Mouse (Mus musculus) liver, embryonic 12.5 days (tissue): ENCODE data around the gene Birc7. TPM values are rescaled to one million over a fixed set of nuclear protein-coding genes. Genes with fewer than 3 reads are reported as not detected.

ENCODE experiments used
- ATAC-seq: fragments of 200-750 bp; cut with Nextera tagmentation; 2 replicates; pipeline ENCODE4 v1.8.0; 2017; ENCODE audit warnings: moderate number of reproducible peaks, mild to moderate bottlenecking, moderate library complexity
- H3K27ac ChIP-seq: fragments of 300-500 bp; sonication (generic); 2 replicates; pipeline ENCODE4 v1.5.1; 2016; ENCODE audit warnings: mild to moderate bottlenecking
- H3K27me3 ChIP-seq: fragments of 300-500 bp; sonication (generic); replicated peaks from 2 replicates; pipeline ENCODE4 v1.6.1; 2016; ENCODE audit warnings: mild to moderate bottlenecking, moderate library complexity
- H3K36me3 ChIP-seq: fragments of 300-500 bp; sonication (generic); 2 replicates; pipeline ENCODE4 v1.6.1; 2016; ENCODE audit warnings: mild to moderate bottlenecking, moderate library complexity
- H3K4me1 ChIP-seq: fragments of 300-500 bp; sonication (generic); 2 replicates; pipeline ENCODE4 v1.6.1; 2016
- H3K4me2 ChIP-seq: fragments of 300-500 bp; sonication (generic); 2 replicates; pipeline ENCODE4 v1.6.1; 2016; ENCODE audit warnings: mild to moderate bottlenecking, moderate library complexity
- H3K4me3 ChIP-seq: fragments of 300-500 bp; sonication (generic); 2 replicates; pipeline ENCODE4 v1.5.1; 2016; ENCODE audit warnings: mild to moderate bottlenecking, moderate library complexity
- H3K9ac ChIP-seq: fragments of 300-500 bp; sonication (generic); 2 replicates; pipeline ENCODE4 v1.6.1; 2016; ENCODE audit warnings: mild to moderate bottlenecking, moderate library complexity
- H3K9me3 ChIP-seq: fragments of 300-500 bp; sonication (generic); replicated peaks from 2 replicates; pipeline ENCODE4 v1.6.1; 2016; ENCODE audit warnings: mild to moderate bottlenecking, moderate library complexity
- WGBS: fragments of 180-500 bp; shearing (Covaris S2); methylation state at CpG from one replicate; pipeline ENCODE4 v1.1.7; 2016; ENCODE audit not compliant: insufficient replicate concordance; 5-methylcytosine and 5-hydroxymethylcytosine counted together
- polyA plus RNA-seq: library from polyadenylated mRNA; unstranded; fragments of >200 nt; fragmentation: Nextera tagmentation; extraction: Ambion mirVana; gene quantifications from 2 replicates; pipeline ENCODE4 v1.2.1, GENCODE M21; 2016

Birc7 gene
- not detected in 2 replicates for polyA plus RNA-seq

DNA sequence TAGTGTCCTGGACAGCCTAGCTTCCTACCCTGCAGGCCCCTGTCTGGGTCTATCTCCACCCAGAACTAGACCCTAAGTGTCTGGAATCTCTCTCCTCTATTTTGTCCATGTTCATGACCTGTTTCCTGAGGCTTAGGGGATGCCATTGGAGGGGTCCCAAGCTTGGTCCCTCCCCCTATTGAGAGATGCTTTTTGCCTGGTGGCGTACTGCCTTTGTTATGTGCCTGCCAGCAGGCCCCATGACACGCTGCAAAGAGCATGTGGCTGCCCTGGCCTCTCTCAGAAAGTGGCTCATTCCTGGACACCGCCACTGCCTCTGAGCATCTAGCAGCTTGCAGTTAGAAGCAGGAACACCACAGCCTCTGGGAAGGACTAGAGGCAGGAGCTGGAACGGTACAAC lies at the start of gene Birc7:
Birc7 (plus strand) TSS at position 301 of the 400 bp plus-strand sequence.
- Histone ChIP-seq H3K9me3 (no peaks in the 10 kb centered on the region), H3K9ac (no peak within 1 kb of the TSS), H3K36me3 (no peaks in the 10 kb centered on the region), H3K27ac (no peak within 1 kb of the TSS), H3K4me3 (no peak within 1 kb of the TSS), H3K4me1 (no peaks in the 10 kb centered on the region), H3K27me3 (peaks cover 8% of the 10 kb centered on the region), H3K4me2 (no peak within 1 kb of the TSS)
- ATAC-seq = no peak
- WGBS = 56% methylated on average over 4 of the region's 4 CpGs

GRCm38 (mm10) chr2:180879365-180880067 lies 49.3 kb upstream of the Birc7 start:
- no peak overlapping the region for H3K4me3 ChIP-seq
- no peaks in the 10 kb centered on the region for H3K4me1 ChIP-seq
- WGBS = 40% methylated on average over 7 of the region's 7 CpGs
- H3K4me2 ChIP-seq = no peak overlapping the region
- no peak for ATAC-seq
- peaks cover 20% of the 10 kb centered on the region; the same call in 1 of the 2 replicates for H3K27me3 ChIP-seq
- no peaks in the 10 kb centered on the region for H3K36me3 ChIP-seq
- no peak overlapping the region for H3K27ac ChIP-seq
- no peak overlapping the region for H3K9ac ChIP-seq
- no peaks in the 10 kb centered on the region for H3K9me3 ChIP-seq

DNA sequence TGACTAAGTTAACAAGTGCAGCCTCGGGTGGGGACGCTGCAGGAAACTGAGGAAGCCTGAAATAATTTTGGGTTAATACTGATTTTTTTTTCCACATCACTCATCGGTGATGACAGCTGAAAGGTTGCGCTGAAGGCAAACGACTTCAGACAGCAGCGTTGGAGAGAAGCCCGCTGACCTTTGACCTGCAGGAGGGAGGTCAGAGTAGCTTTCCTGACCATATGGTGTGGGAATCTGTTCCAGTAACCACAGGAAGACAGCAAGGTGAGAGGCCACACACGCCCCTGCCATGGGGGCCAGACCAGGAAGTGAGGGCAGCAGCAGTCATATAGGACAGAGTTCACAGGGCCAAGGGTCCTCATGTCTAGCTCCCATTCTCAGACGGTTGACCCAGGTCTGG lies 47.5 kb upstream of the Birc7 start:
- H3K4me2 ChIP-seq = no peak overlapping the region
- 54% methylated on average over 9 of the region's 9 CpGs for WGBS
- H3K27ac ChIP-seq = no peak overlapping the region
- peaks cover 28% of the 10 kb centered on the region for H3K27me3 ChIP-seq
- no peak overlapping the region for H3K9ac ChIP-seq
- no peaks in the 10 kb centered on the region for H3K36me3 ChIP-seq
- H3K9me3 ChIP-seq = no peaks in the 10 kb centered on the region
- no peak for ATAC-seq
- H3K4me1 ChIP-seq = no peaks in the 10 kb centered on the region
- H3K4me3 ChIP-seq = no peak overlapping the region

DNA sequence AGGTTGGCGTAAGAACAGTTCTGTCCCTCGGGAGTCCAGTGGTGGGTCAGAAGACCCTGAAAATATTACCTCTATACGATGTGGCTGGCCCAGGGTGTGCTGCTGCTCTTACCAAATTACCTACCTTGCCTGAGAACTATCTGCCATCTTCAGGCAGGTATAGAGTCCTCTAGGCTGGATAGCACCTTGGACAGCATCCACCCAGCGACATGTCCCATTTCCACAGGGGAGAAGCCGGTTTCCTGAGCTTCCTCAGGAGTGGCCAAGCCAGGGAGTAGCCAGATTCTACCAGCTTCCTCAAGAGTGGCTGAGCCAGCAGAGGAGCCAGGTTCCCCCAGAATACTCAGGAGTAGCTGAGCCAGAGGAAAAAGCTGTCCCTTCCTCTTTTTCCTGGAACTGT lies 43.6 kb upstream of the Birc7 start:
- no peak overlapping the region for H3K4me3 ChIP-seq
- ATAC-seq = no peak
- H3K4me2 ChIP-seq = no peak overlapping the region
- no peaks in the 10 kb centered on the region for H3K9me3 ChIP-seq
- no peaks in the 10 kb centered on the region for H3K36me3 ChIP-seq
- H3K9ac ChIP-seq = no peak overlapping the region
- H3K27ac ChIP-seq = no peak overlapping the region
- no peaks in the 10 kb centered on the region for H3K4me1 ChIP-seq
- peaks cover 68% of the 10 kb centered on the region for H3K27me3 ChIP-seq
- 34% methylated on average over 5 of the region's 5 CpGs for WGBS

DNA sequence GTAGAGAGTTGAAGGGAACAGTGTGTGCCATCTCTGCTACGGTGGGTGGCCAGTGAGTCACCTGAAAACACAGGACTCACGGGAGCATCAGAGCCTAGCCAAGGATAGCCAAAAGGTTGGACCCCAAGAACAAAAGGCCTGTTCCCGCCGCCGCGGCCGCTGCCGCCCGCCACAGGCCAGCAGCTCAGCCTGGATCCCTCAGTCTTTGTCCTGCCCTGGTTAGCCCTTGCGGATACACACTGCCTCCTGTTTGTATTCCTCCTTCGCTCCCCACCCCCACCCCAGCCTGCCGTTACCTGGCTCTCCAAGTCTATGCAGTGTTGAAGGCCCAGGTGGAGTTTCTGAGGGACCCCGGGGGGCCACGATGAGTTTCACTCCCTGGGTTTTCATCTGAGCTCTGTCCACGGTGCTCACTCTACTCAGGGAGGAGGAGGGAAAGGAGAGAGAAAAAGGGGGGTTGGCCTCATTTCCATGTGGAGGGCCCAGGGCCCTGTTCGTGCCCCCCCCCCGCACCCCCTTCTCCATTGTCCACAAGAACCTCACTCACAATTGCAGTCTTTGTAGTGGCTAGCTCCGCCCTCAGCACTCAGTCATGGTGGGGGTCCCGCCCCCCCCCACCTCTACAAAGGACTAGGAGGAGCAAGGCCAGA lies 39.4 kb upstream of the Birc7 start:
- peaks cover 18% of the 10 kb centered on the region for H3K4me1 ChIP-seq
- H3K4me3 ChIP-seq = no peak overlapping the region
- no peak overlapping the region for H3K27ac ChIP-seq
- no peak for ATAC-seq
- H3K9me3 ChIP-seq = no peaks in the 10 kb centered on the region
- no peak overlapping the region for H3K4me2 ChIP-seq
- peaks cover 98% of the 10 kb centered on the region for H3K27me3 ChIP-seq
- WGBS = 12% methylated on average over 18 of the region's 19 CpGs
- no peaks in the 10 kb centered on the region for H3K36me3 ChIP-seq
- H3K9ac ChIP-seq = no peak overlapping the region

DNA sequence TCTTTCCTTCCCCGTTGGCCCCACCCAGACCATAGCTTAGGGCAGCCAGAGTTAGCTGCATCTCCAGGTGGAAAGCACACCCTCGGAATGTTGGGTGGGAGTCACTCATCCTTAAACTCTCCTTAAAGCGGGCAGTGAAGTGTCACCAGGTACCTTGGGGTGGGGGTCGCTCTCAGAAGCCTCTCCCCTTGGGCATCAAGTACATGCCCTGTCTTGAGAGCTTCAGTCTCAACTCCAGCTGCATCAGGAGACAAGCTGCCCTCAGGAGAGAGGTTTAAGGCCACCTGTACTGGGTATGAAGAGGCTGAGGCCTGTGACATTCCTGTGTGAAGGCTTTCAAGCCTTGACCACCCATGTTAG lies 38.9 kb upstream of the Birc7 start:
- Histone ChIP-seq H3K4me3 (no peak overlapping the region), H3K4me1 (peaks cover 19% of the 10 kb centered on the region), H3K27me3 (peaks cover 99% of the 10 kb centered on the region), H3K9ac (no peak overlapping the region), H3K27ac (no peak overlapping the region), H3K9me3 (no peaks in the 10 kb centered on the region), H3K36me3 (no peaks in the 10 kb centered on the region), H3K4me2 (no peak overlapping the region)
- ATAC-seq = no peak
- WGBS = 21% methylated on average over 4 of the region's 4 CpGs

DNA sequence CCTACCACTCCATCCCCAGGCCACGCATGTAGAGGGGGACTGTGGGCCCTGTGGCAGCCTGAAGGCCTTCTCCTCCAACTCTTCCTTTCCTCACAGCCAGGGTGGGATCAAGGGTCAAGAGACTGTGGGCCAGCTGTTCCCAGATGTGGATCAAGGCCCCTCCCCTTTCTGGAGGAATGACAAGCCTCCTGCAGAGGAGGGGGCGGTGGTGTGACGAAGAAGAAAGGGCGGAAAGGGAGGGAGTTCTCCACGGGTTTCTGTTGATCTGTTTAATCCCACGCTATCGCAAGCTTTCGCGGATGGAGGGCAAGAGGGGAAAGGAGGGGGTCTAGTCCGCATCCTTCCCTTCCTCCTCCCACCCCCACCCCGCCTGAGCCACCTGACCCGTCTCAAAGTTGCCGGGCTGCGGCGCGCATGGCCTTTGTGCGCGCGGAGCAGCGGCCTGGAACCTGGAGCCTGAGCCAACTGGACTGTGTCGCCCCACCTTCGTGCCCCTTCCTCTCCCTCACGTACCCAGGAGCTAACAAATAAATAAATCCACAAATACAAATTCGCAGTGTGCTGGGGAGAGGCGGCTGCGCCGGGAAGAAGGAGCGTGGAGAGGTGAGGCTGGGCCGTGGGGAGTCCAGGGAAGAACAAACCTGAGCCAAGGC lies 38.3 kb upstream of the Birc7 start:
- Histone ChIP-seq H3K27me3 (peaks cover 99% of the 10 kb centered on the region), H3K4me1 (peaks cover 19% of the 10 kb centered on the region), H3K36me3 (no peaks in the 10 kb centered on the region), H3K4me2 (no peak overlapping the region), H3K9me3 (no peaks in the 10 kb centered on the region), H3K9ac (no peak overlapping the region), H3K27ac (no peak overlapping the region), H3K4me3 (no peak overlapping the region)
- no peak for ATAC-seq
- 4% methylated on average over 20 of the region's 29 CpGs for WGBS

- 3% methylated on average over 37 of the region's 37 CpGs for WGBS
- H3K4me3 ChIP-seq = no peak overlapping the region
- no peak for ATAC-seq
- peaks cover 19% of the 10 kb centered on the region for H3K4me1 ChIP-seq
- no peak overlapping the region for H3K27ac ChIP-seq
- no peaks in the 10 kb centered on the region for H3K9me3 ChIP-seq
- peaks cover 100% of the 10 kb centered on the region for H3K27me3 ChIP-seq
- no peaks in the 10 kb centered on the region for H3K36me3 ChIP-seq
- H3K9ac ChIP-seq = no peak overlapping the region
- H3K4me2 ChIP-seq = no peak overlapping the region
Measured at GRCm38 (mm10) chr2:180891075-180891834, 37.6 kb upstream of the Birc7 start.

- ATAC-seq = no peak
Measured at GRCm38 (mm10) chr2:180891835-180892323, 36.9 kb upstream of the Birc7 start.

GRCm38 (mm10) chr2:180892841-180893521 lies 35.8 kb upstream of the Birc7 start:
- Histone ChIP-seq H3K4me2 (peak overlapping the region; percentile 60), H3K4me1 (peaks cover 19% of the 10 kb centered on the region), H3K9me3 (no peaks in the 10 kb centered on the region), H3K9ac (no peak overlapping the region), H3K27ac (no peak overlapping the region), H3K4me3 (peak overlapping the region; percentile 39), H3K36me3 (no peaks in the 10 kb centered on the region), H3K27me3 (peaks cover 100% of the 10 kb centered on the region)
- ATAC-seq = no peak
- 3% methylated on average over 90 of the region's 97 CpGs for WGBS

More at GRCm38 (mm10) chr2:180891835-180892323, 36.9 kb upstream of the Birc7 start:
- H3K4me1 ChIP-seq = peaks cover 19% of the 10 kb centered on the region
- no peak overlapping the region for H3K4me3 ChIP-seq
- H3K27ac ChIP-seq = no peak overlapping the region
- H3K9me3 ChIP-seq = no peaks in the 10 kb centered on the region
- no peak overlapping the region for H3K4me2 ChIP-seq
- no peak overlapping the region for H3K9ac ChIP-seq
- no peaks in the 10 kb centered on the region for H3K36me3 ChIP-seq
- peaks cover 100% of the 10 kb centered on the region for H3K27me3 ChIP-seq
- WGBS = 13% methylated on average over 9 of the region's 9 CpGs

GRCm38 (mm10) chr2:180893537-180894028 lies 35.2 kb upstream of the Birc7 start:
- Histone ChIP-seq H3K9ac (no peak overlapping the region), H3K4me3 (peak overlapping the region; percentile 39), H3K27ac (no peak overlapping the region), H3K27me3 (peaks cover 100% of the 10 kb centered on the region), H3K4me1 (peaks cover 19% of the 10 kb centered on the region), H3K9me3 (no peaks in the 10 kb centered on the region), H3K36me3 (no peaks in the 10 kb centered on the region), H3K4me2 (peak overlapping the region; percentile 60)
- no peak for ATAC-seq
- WGBS = 2% methylated on average over 50 of the region's 50 CpGs
